Mouse (Mus musculus): ENCODE measurements around the gene Mycbp2.

DNA sequence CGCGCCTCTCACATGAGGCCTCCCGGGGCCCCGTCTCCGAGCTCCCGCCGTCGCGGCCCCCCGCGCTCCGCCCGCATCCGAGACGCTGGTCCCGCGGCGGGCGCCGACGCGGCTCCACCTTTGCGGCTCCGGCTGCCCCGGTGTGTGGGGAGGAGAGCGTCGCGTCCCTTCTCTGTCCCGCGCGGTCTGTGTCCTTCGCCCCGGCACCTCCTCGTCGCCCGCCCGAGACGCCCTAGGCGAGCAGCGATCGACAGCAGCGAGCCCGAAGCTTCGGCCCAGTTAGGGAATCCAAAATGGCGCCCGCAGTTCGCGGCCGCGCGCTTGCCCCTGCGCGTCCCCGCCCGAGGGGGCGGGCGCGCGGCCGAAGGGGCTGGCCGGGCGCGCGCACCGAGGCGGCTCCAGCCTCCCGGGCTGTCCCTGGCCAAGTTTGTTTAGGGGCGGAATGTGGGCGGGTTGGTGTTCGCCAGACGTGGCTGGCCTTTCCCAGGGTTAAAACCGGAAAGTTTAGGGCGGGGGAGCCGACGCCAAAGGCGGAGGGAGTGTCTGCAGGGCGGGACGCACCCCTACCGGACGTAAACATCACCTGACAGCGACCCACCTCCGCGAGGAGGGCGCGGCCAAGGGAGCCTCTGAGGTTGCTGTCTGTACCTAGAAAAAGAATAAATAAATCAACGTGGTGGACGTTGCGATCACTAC is 247.2 kb downstream of the Mycbp2 start, which contains the start of gene Fbxl3:
- TF ChIP-seq CTCF (IDR thresholded peaks at IDR 0.05) (no peak), EP300 (IDR thresholded peaks at IDR 0.05) (peak; percentile 50; the same call in 1 of the 2 replicates)

All from lung, postnatal 0 days (tissue).